Mouse (Mus musculus) layer of hippocampus, postnatal 14 days (tissue): Measurements from ENCODE around the gene Mblac1. TPM values are rescaled to one million over a fixed set of nuclear protein-coding genes. Genes with fewer than 3 reads are reported as not detected.

Source experiments
- DNase-seq, 2 experiments: peaks; one replicate each; pipeline ENCODE4 v3.0.0; 2021 to 2022; ENCODE audit warnings: low spot score in 2 of 2, mixed read lengths in 1 of 2
- long read RNA-seq, 2 experiments: library from polyadenylated mRNA; stranded (forward); transcript quantifications; one replicate each; pipeline ENCODE4 v2.0.0; 2021
- total RNA-seq, 2 experiments: library from RNA; stranded (reverse); gene quantifications; 2 replicates each; pipeline ENCODE4 v1.2.3; 2021

Mblac1 gene
- total RNA-seq: 10 to 100 TPM; 10.1 to 11.7 TPM
- long read RNA-seq, experiment 1, transcript Mblac1-201 (1 exons, 1,308 nt): major isoform, 9 of 9 reads
- long read RNA-seq, experiment 1, partial matches to known transcripts: 0 of 9 reads
- long read RNA-seq, experiment 1, other reads (novel, unspliced or antisense): 0 of 9 reads
- long read RNA-seq, experiment 2, transcript Mblac1-201 (1 exons, 1,308 nt): major isoform, 12 of 12 reads
- long read RNA-seq, experiment 2, partial matches to known transcripts: 0 of 12 reads
- long read RNA-seq, experiment 2, other reads (novel, unspliced or antisense): 0 of 12 reads

DNA sequence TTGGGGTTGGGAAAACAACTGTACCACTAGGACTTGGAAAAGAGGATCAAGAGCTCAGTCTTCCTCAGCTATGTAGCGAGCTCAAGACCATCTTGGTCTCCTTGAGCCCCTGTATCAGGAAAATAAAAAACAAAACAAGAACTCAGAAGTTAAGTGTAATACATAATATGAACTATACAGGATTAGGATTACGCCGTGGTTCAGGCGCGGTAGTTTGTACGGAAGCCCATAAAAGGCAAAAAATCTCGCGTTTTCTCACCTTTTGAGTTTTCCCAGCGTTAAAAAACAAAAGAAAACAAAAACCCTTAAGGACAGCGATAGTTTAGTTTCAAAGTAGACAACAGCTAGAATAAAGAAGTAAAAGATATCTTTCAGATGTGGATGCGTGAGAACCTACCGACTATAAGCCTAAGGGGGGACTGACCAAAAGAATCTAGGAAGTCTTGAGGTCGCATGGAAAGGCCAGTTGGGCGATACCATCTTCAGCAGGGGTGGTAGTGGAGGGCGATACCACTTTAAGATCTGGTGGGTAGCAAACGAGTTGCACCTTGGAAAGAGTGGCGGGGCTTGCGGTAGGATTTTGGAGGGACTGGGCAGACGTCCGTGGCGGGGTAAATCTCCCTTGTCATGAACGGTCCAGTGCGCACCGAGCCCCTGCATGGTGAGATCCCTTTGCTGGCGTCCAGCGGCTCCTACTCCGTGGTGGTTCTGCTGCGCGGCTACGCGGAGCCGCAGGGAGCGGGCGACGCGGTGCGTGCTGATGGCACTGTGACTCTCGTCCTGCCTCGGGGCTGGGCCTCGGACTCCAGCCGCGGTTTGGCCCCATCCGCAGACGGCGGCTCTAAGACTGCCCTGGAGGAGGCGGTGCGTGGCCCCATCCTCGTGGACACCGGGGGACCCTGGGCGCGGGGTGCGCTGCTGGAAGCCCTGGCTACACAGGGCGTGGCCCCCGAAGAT, at the start of gene Mblac1:
Gene Mblac1, plus strand, starts transcription at position 544 of the 957 bp plus-strand sequence.
- peak; percentile 82 to 88 for DNase-seq

DNA sequence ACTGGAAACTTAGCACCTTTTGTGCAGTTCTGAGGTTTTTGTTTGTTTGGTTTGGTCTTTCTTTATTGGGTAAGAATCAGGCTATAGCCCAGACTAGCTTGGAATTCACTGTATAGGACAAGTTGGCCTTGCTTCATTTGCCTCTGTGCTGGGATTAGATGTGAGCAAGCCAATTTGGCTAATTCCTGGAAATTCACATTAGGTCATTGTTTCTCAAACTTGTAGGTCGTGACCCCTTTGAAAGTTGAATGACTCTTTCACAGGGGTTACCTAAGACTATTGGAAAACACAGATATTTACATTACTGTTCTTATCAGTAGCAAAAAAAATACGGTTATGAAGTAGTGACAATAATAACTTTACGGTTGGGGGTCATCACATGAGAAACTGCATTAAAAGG, 39.7 kb upstream of the Mblac1 start:
- no peak for DNase-seq

DNA sequence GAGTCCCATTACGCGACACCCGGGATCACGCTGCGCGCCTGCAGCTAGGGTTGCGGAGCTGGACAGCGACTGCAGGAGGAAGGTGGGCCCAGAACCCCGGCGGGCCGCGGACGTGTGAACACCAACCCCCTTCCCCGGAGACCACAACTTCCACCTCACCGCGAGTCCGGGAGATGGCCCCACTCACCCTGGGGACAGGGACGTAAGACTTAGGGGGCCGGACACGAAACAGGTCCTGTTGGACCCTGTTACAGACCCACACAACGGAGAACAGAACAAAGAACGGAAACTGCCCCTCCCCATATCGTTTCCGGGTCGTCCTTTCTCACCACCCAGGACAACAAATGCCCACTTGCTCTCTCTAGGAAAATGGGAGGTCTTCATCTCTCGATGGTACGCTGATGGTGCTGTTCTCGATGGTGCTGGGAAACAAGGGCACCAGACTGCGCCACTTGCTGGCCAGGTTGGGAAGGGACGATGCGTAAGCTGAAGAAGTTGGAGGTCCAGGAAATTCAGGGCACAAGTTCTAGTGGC, 38.6 kb upstream of the Mblac1 start, which contains the start of gene Zfp113:
Gene Zfp113, minus strand, starts transcription at position 302 of the 534 bp plus-strand sequence.
- peak; percentile 89 to 95 for DNase-seq

GRCm38 (mm10) chr5:138160224-138160762, 33.8 kb upstream of the Mblac1 start:
- DNase-seq: no peak

DNA sequence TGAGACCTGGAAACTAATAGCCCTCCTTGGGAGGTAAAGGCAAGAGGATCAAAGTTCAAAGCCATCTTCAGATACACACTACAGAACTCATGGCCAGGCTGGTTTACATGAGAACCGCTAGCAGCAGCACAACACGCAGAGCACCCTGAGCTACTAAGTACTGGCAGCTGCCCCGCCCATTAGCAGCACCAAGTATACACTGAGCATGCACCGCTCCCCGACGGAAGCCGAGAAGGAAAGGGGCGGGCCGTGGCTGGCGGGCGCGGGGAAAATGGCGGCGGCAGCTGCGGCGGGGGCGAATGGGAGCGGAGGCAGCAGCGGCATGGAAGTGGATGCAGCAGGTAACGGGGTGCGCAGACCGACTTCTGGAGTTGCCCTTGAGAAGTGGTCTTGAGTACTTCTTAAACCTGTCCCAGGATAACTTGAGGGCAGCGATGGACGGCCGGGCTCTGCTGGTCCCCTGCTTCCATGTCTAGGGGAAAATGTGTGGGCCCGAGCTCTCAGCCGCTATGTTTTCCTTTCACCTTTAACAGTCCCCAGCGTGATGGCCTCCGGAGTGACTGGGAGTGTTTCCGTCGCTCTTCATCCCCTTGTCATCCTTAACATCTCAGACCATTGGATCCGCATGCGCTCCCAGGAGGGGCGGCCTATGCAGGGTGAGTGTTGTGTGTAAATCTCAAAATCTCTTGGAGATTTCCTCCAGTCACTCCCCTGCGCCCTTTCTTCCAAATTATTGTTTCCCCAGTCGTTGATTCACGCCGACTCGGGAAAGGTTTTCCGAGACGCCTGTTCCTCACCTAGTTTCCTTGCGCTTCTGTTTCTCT, 33.1 kb upstream of the Mblac1 start, which contains the start of gene Cops6:
Gene Cops6, plus strand, starts transcription at position 230 of the 824 bp plus-strand sequence.
- peak; percentile 90 to 95 for DNase-seq

- no peak for DNase-seq
Observed at GRCm38 (mm10) chr5:138163046-138163445, 31.1 kb upstream of the Mblac1 start.

DNA sequence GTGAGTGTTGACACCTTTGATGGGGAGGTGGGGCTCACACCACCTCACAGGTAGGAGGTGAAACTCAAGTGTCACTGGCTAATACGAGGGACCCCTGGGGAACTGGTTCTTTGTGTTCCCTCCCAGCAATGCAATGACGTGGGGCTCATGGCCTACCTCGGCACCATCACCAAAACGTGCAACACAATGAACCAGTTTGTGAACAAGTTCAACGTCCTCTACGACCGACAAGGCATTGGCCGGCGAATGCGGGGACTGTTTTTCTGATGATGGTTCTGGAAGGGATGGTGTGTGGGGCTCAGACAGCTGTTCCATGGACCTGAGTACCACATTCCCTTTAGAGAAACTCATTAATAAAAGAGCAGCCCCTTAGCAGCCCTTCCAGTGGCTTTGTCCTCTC, 30.5 kb upstream of the Mblac1 start:
- DNase-seq: no peak

- DNase-seq: no peak
Observed at GRCm38 (mm10) chr5:138165594-138165993, 28.5 kb upstream of the Mblac1 start.

DNA sequence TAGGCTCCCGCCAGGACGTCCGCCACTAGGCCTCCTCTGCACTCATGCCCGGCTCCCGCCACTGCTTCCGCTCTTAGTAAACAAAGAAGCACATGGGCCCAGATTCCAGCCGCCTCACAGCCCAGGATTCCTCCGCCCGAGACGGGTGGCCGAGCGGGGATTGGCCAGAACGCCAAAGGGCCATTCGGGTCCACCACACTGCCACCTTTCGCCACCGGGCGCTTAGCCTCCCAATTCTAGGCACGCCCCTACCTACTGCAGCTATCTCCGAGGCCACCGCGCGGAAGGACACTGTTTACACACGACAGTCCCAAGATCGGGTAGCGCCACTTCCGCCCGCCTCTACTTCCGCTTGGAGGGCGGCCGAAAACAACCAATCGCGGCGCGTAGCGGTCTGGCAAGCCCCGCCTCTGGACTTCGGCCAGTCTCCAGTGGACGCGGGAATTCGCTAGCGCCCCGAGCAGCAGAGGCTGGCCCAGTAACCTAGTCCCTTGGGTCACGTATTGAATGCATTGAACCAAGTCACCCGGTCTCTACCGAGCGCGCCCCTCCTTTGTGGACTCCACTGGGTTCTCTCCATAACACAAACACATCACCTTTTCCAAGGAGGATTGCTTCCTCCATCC, 23.1 kb upstream of the Mblac1 start:
- DNase-seq: peak; percentile 96 to 98

GRCm38 (mm10) chr5:138171695-138172491, 22.2 kb upstream of the Mblac1 start, which contains the start of the genes Ap4m1 and Mcm7:
Gene Ap4m1 (plus strand): TSS chr5:138172002.
Gene Mcm7 (minus strand): TSS chr5:138172422.
- peak; percentile 98 to 99 for DNase-seq

- DNase-seq: no peak
Observed at GRCm38 (mm10) chr5:138173217-138173616, 20.9 kb upstream of the Mblac1 start.

DNA sequence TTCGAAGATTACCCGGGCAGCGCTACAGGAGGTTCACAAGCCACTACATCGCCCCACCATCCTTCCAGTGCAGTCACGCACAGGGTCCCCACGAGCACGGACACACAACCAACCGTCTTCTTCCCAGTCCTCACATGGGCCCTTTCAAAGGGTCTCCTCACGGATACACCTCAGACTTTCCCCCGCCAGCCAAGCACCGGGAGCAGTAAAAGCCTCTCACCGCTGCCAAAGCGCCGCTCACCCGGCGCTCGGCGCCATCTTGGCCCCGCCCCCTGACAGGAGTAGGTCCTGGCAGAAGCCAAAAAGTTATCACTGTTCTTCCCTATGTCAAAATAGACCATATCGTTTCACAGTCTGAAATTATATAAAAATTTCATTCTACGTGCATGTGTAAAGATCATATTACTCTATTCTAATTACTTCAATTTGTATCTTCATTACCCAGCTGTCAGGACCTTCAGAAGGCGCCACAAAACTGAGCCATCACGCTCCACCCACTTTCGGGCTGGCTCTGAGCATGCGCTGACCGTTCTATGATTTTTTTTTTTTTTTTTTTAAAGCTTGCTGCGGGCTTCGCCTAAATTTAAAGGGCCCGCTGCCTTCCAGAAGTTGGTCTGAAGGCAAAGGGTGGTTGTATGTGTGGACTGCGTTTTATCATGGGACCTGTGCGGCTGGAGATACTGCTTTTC, 7.0 kb upstream of the Mblac1 start, which contains the start of the genes Taf6 and Cnpy4:
Gene Taf6, minus strand, starts transcription at position 502 of the 689 bp plus-strand sequence.
Gene Cnpy4, plus strand, starts transcription at position 536 of the 689 bp plus-strand sequence.
- peak; percentile 75 to 92 for DNase-seq

GRCm38 (mm10) chr5:138187661-138188306, 6.3 kb upstream of the Mblac1 start:
- DNase-seq: peak; percentile 63 to 86

DNA sequence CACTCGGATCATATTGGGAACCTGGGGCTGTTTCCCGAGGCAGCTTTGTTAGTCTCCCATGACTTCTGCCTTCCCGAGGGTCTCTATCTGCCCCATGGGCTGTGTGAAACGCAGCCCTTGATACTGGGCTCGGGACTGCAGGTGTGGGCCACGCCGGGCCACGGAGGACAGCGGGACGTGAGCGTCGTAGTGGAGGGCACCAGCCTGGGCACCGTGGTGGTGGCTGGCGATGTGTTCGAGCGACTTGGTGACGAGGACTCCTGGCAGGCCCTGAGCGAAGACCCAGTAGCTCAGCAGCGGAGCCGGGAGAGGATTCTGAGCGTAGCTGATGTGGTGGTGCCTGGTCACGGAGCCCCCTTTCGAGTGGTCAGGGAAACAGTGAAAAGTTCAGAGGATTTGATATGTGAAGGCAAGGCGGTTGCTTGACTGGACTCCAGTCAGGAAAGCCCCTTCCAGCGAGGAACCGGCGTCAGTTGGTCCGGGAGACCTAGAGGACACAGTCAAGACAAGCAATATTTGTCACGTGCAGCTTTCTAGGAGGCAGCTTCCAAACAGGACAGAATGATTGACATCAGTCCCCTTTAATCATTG, 736 bp downstream of the Mblac1 start:
- DNase-seq: peak; percentile 45 to 50

- DNase-seq: no peak
Observed at GRCm38 (mm10) chr5:138195463-138195862, 1.3 kb downstream of the Mblac1 start.

DNA sequence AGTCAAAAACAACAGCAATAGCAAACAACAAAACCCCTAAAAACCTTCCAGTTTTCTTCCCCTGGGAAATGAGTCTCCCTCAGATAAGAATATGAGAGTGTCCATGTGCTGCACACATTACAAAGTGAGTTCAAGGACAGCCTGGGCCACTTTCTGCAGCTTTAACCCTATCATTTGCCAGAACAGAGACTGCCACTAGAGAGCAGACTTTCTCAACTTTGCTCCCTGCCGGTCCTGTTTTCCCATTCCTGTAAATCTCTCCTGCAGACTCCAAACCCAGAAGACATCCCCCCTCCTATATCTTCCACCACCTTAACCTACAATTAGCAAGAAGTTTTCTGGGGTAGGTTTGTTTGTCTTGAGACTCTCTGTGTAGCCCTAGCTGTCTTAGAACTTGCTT, 5.5 kb downstream of the Mblac1 start:
- no peak for DNase-seq

GRCm38 (mm10) chr5:138202086-138202485, 8.0 kb downstream of the Mblac1 start:
- DNase-seq: no peak
